Mouse (Mus musculus) G1E (cell line): Measurements from ENCODE around the gene Arhgap19. TPM values are rescaled to one million over a fixed set of nuclear protein-coding genes. Genes with fewer than 3 reads are reported as not detected.

Source experiments
- ATAC-seq: 2 replicates; pipeline ENCODE4 v1.8.0; 2016; ENCODE audit warnings: mild to moderate bottlenecking; ENCODE audit not compliant: insufficient number of reproducible peaks, poor library complexity, low FRiP score, severe bottlenecking; ENCODE audit errors: extremely low read depth
- DNase-seq: peaks from one replicate; pipeline ENCODE4 v3.0.0; 2012; ENCODE audit warnings: low spot score
- H3K27me3 ChIP-seq: 2 replicates; pipeline ENCODE4 v1.6.1; 2012; ENCODE audit warnings: mild to moderate bottlenecking, low read length, inconsistent platforms; ENCODE audit not compliant: insufficient read depth
- H3K36me3 ChIP-seq: replicated peaks from 2 replicates; pipeline ENCODE3; 2012; ENCODE audit warnings: mild to moderate bottlenecking, inconsistent platforms
- H3K4me1 ChIP-seq: 2 replicates; pipeline ENCODE4 v1.6.1; 2012; ENCODE audit warnings: low read depth, low read length, inconsistent platforms, mixed read lengths; ENCODE audit not compliant: insufficient read depth
- H3K4me3 ChIP-seq: 2 replicates; pipeline ENCODE4 v1.5.1; 2012; ENCODE audit warnings: low read depth, mild to moderate bottlenecking, inconsistent platforms, low read length, moderate library complexity, mixed read lengths
- H3K9me3 ChIP-seq: replicated peaks from 2 replicates; pipeline ENCODE4 v1.6.1; 2012; ENCODE audit warnings: inconsistent platforms
- CTCF ChIP-seq: IDR thresholded peaks from 2 replicates; pipeline ENCODE4 v1.5.1; 2012; ENCODE audit warnings: low read depth, low read length, inconsistent platforms, mixed read lengths
- GATA1 ChIP-seq: IDR thresholded peaks from 2 replicates; pipeline ENCODE4 v1.6.1; 2012; ENCODE audit warnings: borderline replicate concordance, low read length, inconsistent platforms, mixed read lengths
- GATA2 ChIP-seq: IDR thresholded peaks from 2 replicates; pipeline ENCODE4 v1.6.1; 2012; ENCODE audit warnings: low read depth, low read length, inconsistent platforms, borderline replicate concordance
- POLR2AphosphoS5 ChIP-seq: IDR thresholded peaks from 2 replicates; pipeline ENCODE4 v1.6.1; 2012; ENCODE audit warnings: low read depth, low read length, inconsistent platforms; ENCODE audit not compliant: insufficient replicate concordance
- TAL1 ChIP-seq: conservative IDR thresholded peaks from 2 replicates; pipeline ENCODE4 v1.6.1; 2012; ENCODE audit warnings: low read depth, low read length, inconsistent platforms, mixed read lengths
- polyA plus RNA-seq: library from polyadenylated mRNA; stranded (reverse); fragments of >175 nt; gene quantifications from 2 replicates; pipeline ENCODE4 v1.2.3, GENCODE M21; 2012
- total RNA-seq, 2 experiments: library from RNA; stranded (forward) in 1 of 2; stranded (reverse) in 1 of 2; fragments of 200-1000 nt in 1 of 2; fragments of >200 nt in 1 of 2; fragmentation: Nextera tagmentation in 1 of 2; gene quantifications; 2 replicates each; pipeline ENCODE4 v1.2.3; 2014 to 2017

Gene Arhgap19
- total and polyA plus RNA-seq, 3 experiments: 9.0 to 95.6 (median 46.9) TPM

- Histone ChIP-seq H3K9me3 (no peaks in the 10 kb centered on the region), H3K4me1 (peaks cover 71% of the 10 kb centered on the region), H3K36me3 (peaks cover 29% of the 10 kb centered on the region), H3K27me3 (no peaks in the 10 kb centered on the region), H3K4me3 (peak overlapping the region; percentile 94)
- ATAC-seq (no peak), DNase-seq (peak; percentile 37)
- TF ChIP-seq CTCF (no peak), TAL1 (peak; percentile 58; the same call in 1 of the 2 replicates)
These were observed 30.8 kb upstream of the Arhgap19 start for GRCm38 (mm10) chr19:41832501-41833201.

DNA sequence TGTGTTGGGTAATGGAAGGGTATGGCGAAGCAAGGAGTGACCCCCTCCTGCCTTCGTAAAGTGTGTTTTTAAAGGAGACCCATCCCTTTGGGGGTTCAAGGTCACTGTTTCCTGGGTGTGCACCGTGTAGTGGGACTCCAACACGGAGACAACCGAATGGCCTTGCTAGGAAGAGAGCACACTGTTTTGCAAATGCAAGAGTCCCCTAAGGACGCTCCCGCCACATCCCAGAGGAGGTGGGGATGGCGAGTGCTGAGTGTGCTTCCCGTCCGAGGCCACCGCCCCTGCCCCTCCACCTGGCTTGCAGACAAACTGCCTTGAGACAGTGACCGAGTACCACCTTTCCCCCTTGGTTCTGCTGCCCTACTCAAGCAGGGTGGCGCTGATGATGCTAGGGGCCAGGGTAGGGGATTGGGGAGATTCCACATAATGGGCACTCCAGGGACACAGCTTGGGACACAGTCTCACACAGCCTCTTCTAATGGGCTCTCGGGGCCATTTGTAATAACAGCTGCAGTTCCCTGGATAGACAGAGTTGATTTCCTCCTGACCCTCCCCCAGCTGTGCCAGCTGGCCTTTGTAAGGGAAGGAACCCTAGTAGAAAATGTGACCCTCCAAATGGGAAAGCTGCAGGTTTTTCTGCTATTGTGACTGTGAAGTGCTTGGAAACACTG, 30.0 kb upstream of the Arhgap19 start:
- H3K9me3 ChIP-seq: no peaks in the 10 kb centered on the region
- H3K27me3 ChIP-seq: no peaks in the 10 kb centered on the region
- peak overlapping the region; percentile 94 for H3K4me3 ChIP-seq
- H3K36me3 ChIP-seq: peaks cover 29% of the 10 kb centered on the region
- peaks cover 63% of the 10 kb centered on the region for H3K4me1 ChIP-seq
- TF ChIP-seq GATA2: no peak
- TF ChIP-seq TAL1: no peak
- no peak for TF ChIP-seq GATA1
- TF ChIP-seq CTCF: no peak
- no peak for TF ChIP-seq POLR2AphosphoS5
- no peak for DNase-seq
- ATAC-seq: no peak

DNA sequence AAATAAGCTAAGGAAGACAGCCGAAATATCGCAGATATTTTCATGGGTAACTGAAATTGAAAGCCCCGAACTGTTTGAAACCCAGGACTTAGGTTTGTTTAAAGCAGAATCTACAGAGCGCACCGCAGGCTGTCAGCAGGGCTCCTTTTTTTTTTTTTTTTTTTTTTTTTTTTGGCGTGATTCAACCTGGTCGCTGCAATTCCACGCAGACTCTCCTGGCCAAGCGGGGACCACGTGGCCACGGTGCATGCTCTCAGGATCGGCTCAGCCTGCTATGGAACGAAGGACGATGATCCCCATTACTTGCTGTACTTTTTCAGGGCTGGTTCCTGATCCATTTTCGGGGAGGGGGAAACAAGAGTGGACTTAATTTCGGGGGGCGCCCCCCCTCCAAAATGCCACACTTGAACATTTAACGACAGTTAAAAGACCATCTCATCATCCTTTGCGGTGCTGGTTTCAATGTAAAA, 29.3 kb upstream of the Arhgap19 start:
- no peak for TF ChIP-seq GATA2
- no peak for TF ChIP-seq POLR2AphosphoS5
- no peak for TF ChIP-seq GATA1
- TF ChIP-seq CTCF: no peak
- no peak for TF ChIP-seq TAL1
- Histone ChIP-seq H3K4me3 (peak overlapping the region; percentile 94), H3K36me3 (peaks cover 29% of the 10 kb centered on the region), H3K27me3 (no peaks in the 10 kb centered on the region), H3K4me1 (peaks cover 56% of the 10 kb centered on the region), H3K9me3 (no peaks in the 10 kb centered on the region)
- ATAC-seq (no peak), DNase-seq (no peak)

DNA sequence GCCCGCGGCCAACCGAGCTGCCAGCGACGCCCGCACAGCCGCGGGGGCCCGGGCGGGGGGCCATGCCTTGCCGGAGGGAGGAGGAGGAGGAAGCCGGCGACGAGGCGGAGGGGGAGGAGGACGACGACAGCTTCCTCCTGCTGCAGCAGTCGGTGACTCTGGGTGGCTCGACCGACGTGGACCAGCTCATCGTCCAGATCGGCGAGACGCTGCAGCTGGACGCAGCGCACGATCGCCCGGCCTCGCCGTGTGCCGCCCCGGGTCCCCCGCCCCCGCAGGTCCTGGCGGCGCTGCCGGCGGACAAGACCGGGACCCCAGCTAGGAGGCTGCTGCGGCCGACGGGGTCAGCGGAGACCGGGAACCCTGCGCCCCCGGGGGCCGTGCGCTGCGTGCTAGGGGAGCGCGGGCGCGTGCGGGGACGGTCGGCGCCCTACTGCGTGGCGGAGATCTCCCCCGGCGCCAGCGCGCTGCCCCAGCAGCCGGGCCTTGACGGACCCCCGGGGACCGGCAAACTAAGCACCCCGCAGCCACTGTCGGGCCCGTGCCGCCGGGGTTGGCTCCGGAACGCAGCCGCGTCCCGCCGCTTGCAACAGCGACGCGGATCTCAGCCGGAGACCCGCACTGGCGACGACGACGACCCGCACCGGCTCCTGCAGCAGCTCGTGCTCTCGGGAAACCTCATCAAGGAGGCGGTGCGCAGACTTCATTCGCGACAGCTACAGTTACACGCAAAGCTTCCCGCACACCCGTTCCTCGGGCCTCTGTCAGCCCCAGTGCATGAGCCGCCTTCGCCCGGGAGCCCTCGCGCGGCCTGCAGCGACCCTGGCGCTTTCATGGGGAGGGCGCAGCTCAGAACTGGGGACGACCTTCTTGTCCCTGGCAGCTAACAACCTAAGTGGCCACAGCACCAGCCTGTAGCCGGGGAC, 28.5 kb upstream of the Arhgap19 start:
- Histone ChIP-seq H3K36me3 (peaks cover 29% of the 10 kb centered on the region), H3K4me1 (peaks cover 49% of the 10 kb centered on the region), H3K9me3 (no peaks in the 10 kb centered on the region), H3K4me3 (peak overlapping the region; percentile 94), H3K27me3 (no peaks in the 10 kb centered on the region)
- ATAC-seq (no peak), DNase-seq (no peak)
- TF ChIP-seq GATA2: no peak
- TF ChIP-seq GATA1: no peak
- no peak for TF ChIP-seq TAL1
- no peak for TF ChIP-seq CTCF
- no peak for TF ChIP-seq POLR2AphosphoS5

- DNase-seq (peak; percentile 70), ATAC-seq (peak; percentile 69)
- peak; percentile 40; the same call in 1 of the 2 replicates for TF ChIP-seq POLR2AphosphoS5
- TF ChIP-seq CTCF: no peak
- TF ChIP-seq GATA1: no peak
- no peak for TF ChIP-seq GATA2
- no peak for TF ChIP-seq TAL1
- Histone ChIP-seq H3K9me3 (no peaks in the 10 kb centered on the region), H3K4me3 (peak within 1 kb of the TSS; percentile 94), H3K4me1 (peaks cover 48% of the 10 kb centered on the region), H3K27me3 (no peaks in the 10 kb centered on the region), H3K36me3 (peaks cover 25% of the 10 kb centered on the region)
These were observed 27.7 kb upstream of the Arhgap19 start, which contains the start of gene Frat1 for GRCm38 (mm10) chr19:41829381-41830105. Frat1 (plus strand) TSS chr19:41829970.

- TF ChIP-seq CTCF: no peak
- TF ChIP-seq GATA1: no peak
- TF ChIP-seq TAL1: no peak
- TF ChIP-seq GATA2: no peak
- TF ChIP-seq POLR2AphosphoS5: no peak
These were observed 27.1 kb upstream of the Arhgap19 start for GRCm38 (mm10) chr19:41828941-41829340.

More at GRCm38 (mm10) chr19:41828941-41829340, 27.1 kb upstream of the Arhgap19 start:
- H3K36me3 ChIP-seq: peaks cover 24% of the 10 kb centered on the region
- DNase-seq (no peak), ATAC-seq (no peak)
- H3K4me3 ChIP-seq: peak overlapping the region; percentile 94
- H3K9me3 ChIP-seq: no peaks in the 10 kb centered on the region
- peaks cover 48% of the 10 kb centered on the region for H3K4me1 ChIP-seq
- no peaks in the 10 kb centered on the region for H3K27me3 ChIP-seq
